Mouse (Mus musculus): ENCODE results near the gene Dmc1. TPM values are rescaled to one million over a fixed set of nuclear protein-coding genes. Genes with fewer than 3 reads are reported as not detected.

The Dmc1 gene
- total and polyA plus RNA-seq, 3 experiments = not detected

DNA sequence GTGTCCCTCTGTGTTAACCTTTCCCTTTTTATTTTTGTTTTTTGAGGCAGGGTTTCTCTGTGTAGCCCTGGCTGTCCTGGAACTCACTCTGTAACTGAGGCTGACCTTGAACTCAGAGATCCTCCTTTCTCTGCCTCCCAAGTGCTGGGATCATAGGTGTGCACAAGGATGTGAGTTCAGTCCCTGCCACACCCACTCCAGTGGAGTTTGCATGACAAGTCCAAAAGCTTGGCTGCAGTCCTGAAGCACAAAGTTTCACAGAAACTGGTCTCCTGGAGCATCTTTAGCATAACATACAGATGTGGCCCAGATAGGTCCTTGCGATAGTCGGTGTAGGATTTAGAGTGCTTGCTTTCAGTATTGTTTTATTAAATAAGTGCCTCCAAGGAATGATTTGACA, 4.3 kb upstream of the Dmc1 start:
- Histone ChIP-seq H3K36me3 (replicated peaks) (no peaks in the 10 kb centered on the region), H3K4me1 (ENCODE audit: insufficient read depth, low read depth, low read length) (no peaks in the 10 kb centered on the region), H3K27me3 (ENCODE audit: insufficient read depth, low read length) (peaks cover 14% of the 10 kb centered on the region), H3K9me3 (replicated peaks) (no peaks in the 10 kb centered on the region), H3K4me3 (ENCODE audit: low read depth, low read length) (no peak overlapping the region)
- TF ChIP-seq CTCF (IDR thresholded peaks at IDR 0.05; ENCODE audit: low read depth, low read length) (no peak), POLR2AphosphoS5 (IDR thresholded peaks at IDR 0.05; ENCODE audit: insufficient replicate concordance, low read depth, low read length) (no peak), GATA2 (IDR thresholded peaks at IDR 0.05; ENCODE audit: borderline replicate concordance, low read depth, low read length) (no peak), GATA1 (IDR thresholded peaks at IDR 0.05; ENCODE audit: borderline replicate concordance, low read length) (no peak), TAL1 (conservative IDR thresholded peaks at IDR 0.05; ENCODE audit: low read depth, low read length) (no peak)
- ATAC-seq (ENCODE audit: extremely low read depth, insufficient number of reproducible peaks, low FRiP score, poor library complexity, severe bottlenecking) (no peak), DNase-seq (ENCODE audit: low spot score) (no peak)

DNA sequence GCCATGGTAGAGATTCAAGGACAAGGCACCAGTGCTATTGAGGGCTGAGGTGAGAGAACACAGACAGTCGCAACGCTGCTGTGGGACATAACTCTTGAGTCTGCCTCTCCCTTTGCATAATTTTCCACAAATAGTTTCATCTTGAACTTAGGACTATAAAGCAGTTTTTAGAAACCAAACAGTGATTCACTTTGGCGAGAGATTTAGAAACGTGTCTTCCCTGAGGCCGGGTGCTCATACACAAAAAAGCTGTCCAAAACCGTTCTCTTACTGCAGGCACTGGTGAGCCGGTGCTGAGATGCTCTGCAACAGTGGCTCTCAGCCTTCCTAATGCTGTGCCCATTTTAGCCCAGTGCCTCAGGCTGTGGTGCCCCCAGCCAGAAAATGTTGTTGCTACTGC, 3.3 kb upstream of the Dmc1 start:
- H3K4me1 ChIP-seq (ENCODE audit: insufficient read depth, low read depth, low read length) = no peaks in the 10 kb centered on the region
- H3K27me3 ChIP-seq (ENCODE audit: insufficient read depth, low read length) = peaks cover 16% of the 10 kb centered on the region
- no peak for ATAC-seq (ENCODE audit: extremely low read depth, insufficient number of reproducible peaks, low FRiP score, poor library complexity, severe bottlenecking)
- no peaks in the 10 kb centered on the region for H3K36me3 ChIP-seq (replicated peaks)
- H3K4me3 ChIP-seq (ENCODE audit: low read depth, low read length) = no peak overlapping the region
- DNase-seq (ENCODE audit: low spot score) = no peak
- no peak for TF ChIP-seq GATA2 (IDR thresholded peaks at IDR 0.05; ENCODE audit: borderline replicate concordance, low read depth, low read length)
- TF ChIP-seq CTCF (IDR thresholded peaks at IDR 0.05; ENCODE audit: low read depth, low read length) = no peak
- no peak for TF ChIP-seq GATA1 (IDR thresholded peaks at IDR 0.05; ENCODE audit: borderline replicate concordance, low read length)
- no peak for TF ChIP-seq TAL1 (conservative IDR thresholded peaks at IDR 0.05; ENCODE audit: low read depth, low read length)
- no peaks in the 10 kb centered on the region for H3K9me3 ChIP-seq (replicated peaks)

DNA sequence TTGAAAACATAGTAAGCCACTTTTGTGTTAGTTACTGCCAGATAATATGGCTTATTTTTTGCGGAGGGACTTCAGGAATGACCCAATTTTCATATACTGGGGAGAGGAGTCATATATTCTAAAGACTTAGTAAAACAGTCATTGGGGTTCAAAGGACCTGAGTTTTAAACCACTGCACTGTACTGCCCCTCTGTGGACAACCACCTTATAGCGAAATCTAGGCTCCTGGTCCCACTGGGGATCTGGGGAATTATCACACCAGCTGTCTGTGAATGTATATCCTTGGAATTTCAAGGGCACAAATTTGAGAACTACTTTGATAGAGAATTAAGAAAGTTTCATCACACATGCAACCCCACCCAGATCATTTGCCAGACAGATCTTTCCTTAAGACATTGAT, 2.8 kb upstream of the Dmc1 start:
- no peaks in the 10 kb centered on the region for H3K9me3 ChIP-seq (replicated peaks)
- no peaks in the 10 kb centered on the region for H3K4me1 ChIP-seq (ENCODE audit: insufficient read depth, low read depth, low read length)
- no peaks in the 10 kb centered on the region for H3K36me3 ChIP-seq (replicated peaks)
- DNase-seq (ENCODE audit: low spot score) (no peak), ATAC-seq (ENCODE audit: extremely low read depth, insufficient number of reproducible peaks, low FRiP score, poor library complexity, severe bottlenecking) (no peak)
- no peak overlapping the region for H3K4me3 ChIP-seq (ENCODE audit: low read depth, low read length)
- H3K27me3 ChIP-seq (ENCODE audit: insufficient read depth, low read length) = peaks cover 18% of the 10 kb centered on the region
- no peak for TF ChIP-seq CTCF (IDR thresholded peaks at IDR 0.05; ENCODE audit: low read depth, low read length)
- no peak for TF ChIP-seq TAL1 (conservative IDR thresholded peaks at IDR 0.05; ENCODE audit: low read depth, low read length)
- no peak for TF ChIP-seq GATA2 (IDR thresholded peaks at IDR 0.05; ENCODE audit: borderline replicate concordance, low read depth, low read length)
- no peak for TF ChIP-seq POLR2AphosphoS5 (IDR thresholded peaks at IDR 0.05; ENCODE audit: insufficient replicate concordance, low read depth, low read length)
- TF ChIP-seq GATA1 (IDR thresholded peaks at IDR 0.05; ENCODE audit: borderline replicate concordance, low read length) = no peak

DNA sequence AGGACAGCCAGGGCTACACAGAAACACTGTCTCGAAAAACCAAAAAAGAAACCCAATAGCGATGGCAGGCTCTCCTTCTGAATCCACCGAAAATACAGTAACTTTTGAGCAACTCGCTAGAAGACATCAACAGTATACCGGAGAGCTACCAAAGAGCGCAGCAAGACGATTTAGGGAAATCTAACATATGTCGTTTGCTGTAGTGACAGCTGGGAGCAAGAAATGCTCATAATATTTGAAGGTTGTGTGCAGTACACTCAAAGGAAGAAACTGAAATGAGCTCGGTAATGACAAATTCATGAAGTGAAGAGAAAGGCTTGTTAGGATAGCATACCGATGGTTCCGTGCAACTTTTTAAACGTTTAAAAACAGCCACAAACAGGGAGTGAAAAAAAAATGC, 1.3 kb upstream of the Dmc1 start:
- DNase-seq (ENCODE audit: low spot score) (no peak), ATAC-seq (ENCODE audit: extremely low read depth, insufficient number of reproducible peaks, low FRiP score, poor library complexity, severe bottlenecking) (no peak)
- peaks cover 19% of the 10 kb centered on the region for H3K27me3 ChIP-seq (ENCODE audit: insufficient read depth, low read length)
- H3K36me3 ChIP-seq (replicated peaks) = no peaks in the 10 kb centered on the region
- H3K4me1 ChIP-seq (ENCODE audit: insufficient read depth, low read depth, low read length) = no peaks in the 10 kb centered on the region
- H3K9me3 ChIP-seq (replicated peaks) = no peaks in the 10 kb centered on the region
- TF ChIP-seq CTCF (IDR thresholded peaks at IDR 0.05; ENCODE audit: low read depth, low read length) (no peak), TAL1 (conservative IDR thresholded peaks at IDR 0.05; ENCODE audit: low read depth, low read length) (no peak), GATA2 (IDR thresholded peaks at IDR 0.05; ENCODE audit: borderline replicate concordance, low read depth, low read length) (no peak), GATA1 (IDR thresholded peaks at IDR 0.05; ENCODE audit: borderline replicate concordance, low read length) (no peak)
- no peak overlapping the region for H3K4me3 ChIP-seq (ENCODE audit: low read depth, low read length)

DNA sequence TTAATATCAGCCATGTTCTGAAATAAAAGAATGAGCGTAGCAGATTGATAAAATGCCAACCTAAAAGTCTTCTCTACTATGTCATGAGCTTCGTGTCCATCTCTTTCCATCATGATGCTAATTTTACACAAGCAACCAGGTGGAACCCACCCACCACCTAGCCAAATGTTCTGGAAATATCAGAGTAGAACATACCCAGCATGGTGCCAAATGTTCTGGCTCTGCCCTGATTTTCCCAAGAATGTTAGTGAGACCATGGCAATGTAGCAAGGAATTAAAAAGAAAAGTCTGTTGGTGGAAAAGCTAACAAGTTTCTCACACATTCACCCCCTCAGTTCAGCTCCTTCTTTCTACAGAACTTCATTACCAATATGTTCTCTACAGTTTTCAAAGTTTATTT, 4.7 kb downstream of the Dmc1 start:
- no peaks in the 10 kb centered on the region for H3K36me3 ChIP-seq (replicated peaks)
- no peak for ATAC-seq (ENCODE audit: extremely low read depth, insufficient number of reproducible peaks, low FRiP score, poor library complexity, severe bottlenecking)
- H3K4me3 ChIP-seq (ENCODE audit: low read depth, low read length) = no peak overlapping the region
- no peaks in the 10 kb centered on the region for H3K9me3 ChIP-seq (replicated peaks)
- no peak for TF ChIP-seq GATA1 (IDR thresholded peaks at IDR 0.05; ENCODE audit: borderline replicate concordance, low read length)
- DNase-seq (ENCODE audit: low spot score) = no peak
- no peaks in the 10 kb centered on the region for H3K4me1 ChIP-seq (ENCODE audit: insufficient read depth, low read depth, low read length)
- peaks cover 13% of the 10 kb centered on the region for H3K27me3 ChIP-seq (ENCODE audit: insufficient read depth, low read length)

DNA sequence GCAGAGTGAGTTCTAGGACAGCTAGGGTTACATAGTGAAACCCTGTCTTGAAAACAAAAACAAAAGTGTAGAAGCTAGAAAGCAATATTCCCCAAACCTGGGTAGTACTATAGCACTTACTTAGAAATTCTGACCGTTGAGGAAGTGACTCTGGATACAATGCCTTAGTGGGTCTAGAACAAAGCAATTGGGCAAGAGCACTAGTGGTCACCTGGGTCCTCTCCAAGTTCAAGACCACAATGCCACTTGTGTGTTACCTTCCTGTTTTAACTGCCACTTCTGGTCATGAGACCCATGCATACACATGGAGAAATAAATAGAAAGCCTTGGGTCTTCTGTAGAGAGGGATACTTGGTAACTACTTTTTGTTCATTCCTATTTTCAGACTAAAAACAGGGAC, 6.2 kb downstream of the Dmc1 start:
- H3K27me3 ChIP-seq (ENCODE audit: insufficient read depth, low read length) = peaks cover 8% of the 10 kb centered on the region; the same call in 1 of the 2 replicates
- DNase-seq (ENCODE audit: low spot score) (no peak), ATAC-seq (ENCODE audit: extremely low read depth, insufficient number of reproducible peaks, low FRiP score, poor library complexity, severe bottlenecking) (no peak)
- TF ChIP-seq TAL1 (conservative IDR thresholded peaks at IDR 0.05; ENCODE audit: low read depth, low read length) (no peak), CTCF (IDR thresholded peaks at IDR 0.05; ENCODE audit: low read depth, low read length) (no peak), GATA2 (IDR thresholded peaks at IDR 0.05; ENCODE audit: borderline replicate concordance, low read depth, low read length) (no peak), POLR2AphosphoS5 (IDR thresholded peaks at IDR 0.05; ENCODE audit: insufficient replicate concordance, low read depth, low read length) (no peak), GATA1 (IDR thresholded peaks at IDR 0.05; ENCODE audit: borderline replicate concordance, low read length) (no peak)
- H3K9me3 ChIP-seq (replicated peaks) = no peaks in the 10 kb centered on the region
- no peak overlapping the region for H3K4me3 ChIP-seq (ENCODE audit: low read depth, low read length)
- no peaks in the 10 kb centered on the region for H3K4me1 ChIP-seq (ENCODE audit: insufficient read depth, low read depth, low read length)
- no peaks in the 10 kb centered on the region for H3K36me3 ChIP-seq (replicated peaks)

DNA sequence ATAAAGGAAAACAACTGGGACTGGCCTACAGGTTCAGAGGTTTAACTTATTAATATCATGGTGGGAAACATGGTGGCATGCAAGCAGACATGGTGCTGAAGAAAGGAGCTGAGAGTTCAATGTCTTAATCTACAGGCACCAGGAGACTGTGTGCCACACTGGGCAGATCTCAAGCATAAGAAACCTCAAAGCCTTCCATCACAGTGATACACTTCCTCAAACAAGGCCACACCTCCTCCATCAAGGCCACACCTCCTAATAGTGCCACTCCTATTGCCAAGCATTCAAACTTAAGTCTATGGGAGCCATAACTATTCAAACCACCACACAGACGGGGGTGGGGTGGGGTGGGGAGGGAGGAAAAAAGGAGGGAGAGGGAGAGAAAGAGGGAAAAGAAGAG, 23.3 kb downstream of the Dmc1 start:
- DNase-seq (ENCODE audit: low spot score) (no peak), ATAC-seq (ENCODE audit: extremely low read depth, insufficient number of reproducible peaks, low FRiP score, poor library complexity, severe bottlenecking) (no peak)
- TF ChIP-seq CTCF (IDR thresholded peaks at IDR 0.05; ENCODE audit: low read depth, low read length) (no peak), TAL1 (conservative IDR thresholded peaks at IDR 0.05; ENCODE audit: low read depth, low read length) (no peak), GATA1 (IDR thresholded peaks at IDR 0.05; ENCODE audit: borderline replicate concordance, low read length) (no peak), GATA2 (IDR thresholded peaks at IDR 0.05; ENCODE audit: borderline replicate concordance, low read depth, low read length) (no peak), POLR2AphosphoS5 (IDR thresholded peaks at IDR 0.05; ENCODE audit: insufficient replicate concordance, low read depth, low read length) (no peak)
- Histone ChIP-seq H3K27me3 (ENCODE audit: insufficient read depth, low read length) (peaks cover 3% of the 10 kb centered on the region; the same call in 1 of the 2 replicates), H3K4me3 (ENCODE audit: low read depth, low read length) (no peak overlapping the region), H3K9me3 (replicated peaks) (no peaks in the 10 kb centered on the region), H3K4me1 (ENCODE audit: insufficient read depth, low read depth, low read length) (no peaks in the 10 kb centered on the region), H3K36me3 (replicated peaks) (no peaks in the 10 kb centered on the region)

Data from G1E (cell line).